Mouse (Mus musculus) spleen, postnatal 10 days (tissue): ENCODE measurements around the gene Nckap5.

Experiments
- DNase-seq, 2 experiments: peaks; one replicate each; pipeline ENCODE4 v3.0.0; 2021 to 2022; ENCODE audit warnings: low spot score in 2 of 2

Gene Nckap5

GRCm38 (mm10) chr1:126366736-126367135 lies 463.9 kb downstream of the Nckap5 start:
- DNase-seq = no peak

GRCm38 (mm10) chr1:126364556-126364955 lies 466.0 kb downstream of the Nckap5 start:
- DNase-seq = no peak

- no peak for DNase-seq
Measured at GRCm38 (mm10) chr1:126360531-126361220, 469.9 kb downstream of the Nckap5 start.

- no peak for DNase-seq
Measured at GRCm38 (mm10) chr1:126360111-126360510, 470.5 kb downstream of the Nckap5 start.

GRCm38 (mm10) chr1:126341806-126342205 lies 488.8 kb downstream of the Nckap5 start:
- no peak for DNase-seq

- no peak for DNase-seq
Measured at GRCm38 (mm10) chr1:126339250-126339649, 491.3 kb downstream of the Nckap5 start.

GRCm38 (mm10) chr1:126334202-126334601 lies 496.4 kb downstream of the Nckap5 start:
- DNase-seq = no peak

GRCm38 (mm10) chr1:126332026-126332425 lies 498.6 kb downstream of the Nckap5 start:
- DNase-seq = no peak

GRCm38 (mm10) chr1:126320696-126321095 lies 509.9 kb downstream of the Nckap5 start:
- no peak for DNase-seq

- no peak for DNase-seq
Measured at GRCm38 (mm10) chr1:126317874-126318607, 512.6 kb downstream of the Nckap5 start.

GRCm38 (mm10) chr1:126317345-126317744 lies 513.3 kb downstream of the Nckap5 start:
- no peak for DNase-seq

GRCm38 (mm10) chr1:126316866-126317265 lies 513.7 kb downstream of the Nckap5 start:
- peak in 1 of 2 experiments; percentile 13 for DNase-seq

GRCm38 (mm10) chr1:126301129-126301528 lies 529.5 kb downstream of the Nckap5 start:
- no peak for DNase-seq

GRCm38 (mm10) chr1:126264931-126265330 lies 565.7 kb downstream of the Nckap5 start:
- no peak for DNase-seq

GRCm38 (mm10) chr1:126254364-126254763 lies 576.2 kb downstream of the Nckap5 start:
- DNase-seq = no peak

GRCm38 (mm10) chr1:126253934-126254333 lies 576.7 kb downstream of the Nckap5 start:
- DNase-seq = no peak

- DNase-seq = no peak
Measured at GRCm38 (mm10) chr1:126233196-126233595, 597.4 kb downstream of the Nckap5 start.

GRCm38 (mm10) chr1:126231199-126231598 lies 599.4 kb downstream of the Nckap5 start:
- no peak for DNase-seq

GRCm38 (mm10) chr1:126210212-126210611 lies 620.4 kb downstream of the Nckap5 start:
- no peak for DNase-seq

GRCm38 (mm10) chr1:126209743-126210142 lies 620.9 kb downstream of the Nckap5 start:
- DNase-seq = no peak

- no peak for DNase-seq
Measured at GRCm38 (mm10) chr1:126209131-126209530, 621.5 kb downstream of the Nckap5 start.

GRCm38 (mm10) chr1:126196937-126197336 lies 633.7 kb downstream of the Nckap5 start:
- no peak for DNase-seq

- DNase-seq = no peak
Measured at GRCm38 (mm10) chr1:126190353-126190752, 640.2 kb downstream of the Nckap5 start.
